11 mouse cellular contexts compared by ENCODE assay signal in the genomic region with DNA sequence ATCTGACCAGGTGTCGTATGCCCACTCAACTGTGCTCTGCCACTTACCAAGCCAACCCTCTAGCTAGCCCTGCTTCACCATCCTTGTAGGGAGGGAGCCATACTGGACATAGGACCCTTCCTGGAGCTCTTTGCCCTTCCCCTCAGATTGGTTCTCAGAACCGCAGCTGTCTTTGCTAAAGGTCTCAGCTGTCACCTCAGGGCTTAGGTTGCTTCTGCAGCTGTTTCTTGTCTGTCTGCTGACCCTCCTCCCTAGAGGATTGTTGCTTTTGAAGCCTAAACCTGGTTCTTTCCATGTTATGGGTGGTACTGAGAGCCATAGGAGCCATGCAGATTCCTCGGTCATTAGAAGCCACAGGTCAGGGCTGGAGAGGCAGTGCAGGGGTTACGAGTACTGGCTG.
"Had no signal": no experiment of that assay in that cellular context is flagged by ENCODE, and none has a peak within 500 bp of the region (broad histone marks: within the 10 kb centered on the region; RNA-seq: fewer than 3 reads in every experiment).

No protein-coding gene starts in this region.

- H3K4me2 ChIP-seq: limb, embryonic 15.5 days; midbrain, embryonic 12.5 days; neural tube, embryonic 15.5 days had no signal

- H3K9me3 ChIP-seq: limb, embryonic 15.5 days; neural tube, embryonic 15.5 days had no signal

- H3K4me3 ChIP-seq: left cerebral cortex, adult 2 months; limb, embryonic 15.5 days; midbrain, embryonic 12.5 days; neural tube, embryonic 15.5 days had no signal

- ATAC-seq: inflammation-experienced regulatory T-cells, adult 6 months; intestine, postnatal 0 days had no signal

- H3K9ac ChIP-seq: limb, embryonic 15.5 days; midbrain, embryonic 12.5 days; neural tube, embryonic 15.5 days had no signal

- H3K27me3 ChIP-seq: limb, embryonic 15.5 days; midbrain, embryonic 12.5 days; neural tube, embryonic 15.5 days had no signal

- H3K27ac ChIP-seq: left cerebral cortex, adult 2 months; limb, embryonic 15.5 days; midbrain, embryonic 12.5 days; neural tube, embryonic 15.5 days had no signal

- H3K4me1 ChIP-seq: limb, embryonic 15.5 days; midbrain, embryonic 12.5 days; neural tube, embryonic 15.5 days had no signal

- DNase-seq: kidney, postnatal 10 days; lung, adult 18-20 months; right cerebral cortex, adult 18-20 months; right cerebral cortex, postnatal 25 days; thymus, postnatal 36 days had no signal
